Mouse (Mus musculus) neural tube, embryonic 10.5 days (tissue): ENCODE data around the gene Ins2.

Experiments used
- DNase-seq: peaks from one replicate; pipeline ENCODE4 v3.0.0-alpha.2; 2017; ENCODE audit warnings: low spot score; ENCODE audit errors: extremely low spot score

Ins2 gene

GRCm38 (mm10) chr7:142743281-142743680 is at the start of gene Ins2:
Gene Ins2, minus strand, starts transcription at chr7:142743381.
- no peak for DNase-seq

- no peak for DNase-seq
Measured at GRCm38 (mm10) chr7:142792650-142793275, 49.6 kb upstream of the Ins2 start.

GRCm38 (mm10) chr7:142789667-142790066 is 46.5 kb upstream of the Ins2 start:
- DNase-seq: no peak

GRCm38 (mm10) chr7:142737772-142738171 is 5.4 kb downstream of the Ins2 start:
- peak; percentile 47 for DNase-seq

- no peak for DNase-seq
Measured at GRCm38 (mm10) chr7:142736943-142737490, 6.2 kb downstream of the Ins2 start.

GRCm38 (mm10) chr7:142725973-142726372 is 17.2 kb downstream of the Ins2 start:
- DNase-seq: no peak

- DNase-seq: peak; percentile 48
Measured at GRCm38 (mm10) chr7:142720725-142721124, 22.5 kb downstream of the Ins2 start.

- peak; percentile 66 for DNase-seq
Measured at GRCm38 (mm10) chr7:142714783-142715498, 28.2 kb downstream of the Ins2 start.

GRCm38 (mm10) chr7:142706873-142707272 is 36.3 kb downstream of the Ins2 start:
- DNase-seq: no peak

GRCm38 (mm10) chr7:142699334-142699860 is 43.8 kb downstream of the Ins2 start:
- DNase-seq: no peak

GRCm38 (mm10) chr7:142678611-142679010 is 64.6 kb downstream of the Ins2 start:
- DNase-seq: no peak

GRCm38 (mm10) chr7:142675644-142676043 is 67.5 kb downstream of the Ins2 start:
- DNase-seq: peak; percentile 64

- DNase-seq: no peak
Measured at GRCm38 (mm10) chr7:142675141-142675540, 68.0 kb downstream of the Ins2 start.

- DNase-seq: no peak
Measured at GRCm38 (mm10) chr7:142672120-142672519, 71.1 kb downstream of the Ins2 start.

- no peak for DNase-seq
Measured at GRCm38 (mm10) chr7:142671067-142671466, 72.1 kb downstream of the Ins2 start.

- DNase-seq: no peak
Measured at GRCm38 (mm10) chr7:142669751-142670625, 73.2 kb downstream of the Ins2 start, which contains the start of gene Gm49394. Gene Gm49394, minus strand, starts transcription at chr7:142669942.

- DNase-seq: no peak
Measured at GRCm38 (mm10) chr7:142668328-142668727, 74.9 kb downstream of the Ins2 start.

- no peak for DNase-seq
Measured at GRCm38 (mm10) chr7:142667521-142667920, 75.7 kb downstream of the Ins2 start.

- no peak for DNase-seq
Measured at GRCm38 (mm10) chr7:142666659-142667058, 76.5 kb downstream of the Ins2 start, which contains the start of gene Igf2. Gene Igf2, minus strand, starts transcription at chr7:142666816.

GRCm38 (mm10) chr7:142666109-142666508 is 77.1 kb downstream of the Ins2 start:
- no peak for DNase-seq

GRCm38 (mm10) chr7:142665364-142665763 is 77.8 kb downstream of the Ins2 start:
- DNase-seq: no peak
